Mouse (Mus musculus): ENCODE results near the gene Gtsf1. TPM values are rescaled to one million over a fixed set of nuclear protein-coding genes. Genes with fewer than 3 reads are reported as not detected.

Gene Gtsf1
- polyA plus RNA-seq, 1 experiment from 2014 or later, result not detected

GRCm38 (mm10) chr15:103372461-103372860 lies 57.8 kb downstream of the Gtsf1 start:
- ATAC-seq (replicated peaks; ENCODE audit: low FRiP score, low TSS enrichment, low read depth), result no peak
- no peaks in the 10 kb centered on the region for H3K27me3 ChIP-seq (replicated peaks; ENCODE audit: control insufficient read depth, insufficient read depth, low read length)
- no peaks in the 10 kb centered on the region for H3K9me3 ChIP-seq (ENCODE audit: control insufficient read depth, low read length)
- DNase-seq (ENCODE audit: low spot score), result no peak
- H3K4me1 ChIP-seq (replicated peaks; ENCODE audit: control insufficient read depth, insufficient read depth, low read length), result peaks cover 32% of the 10 kb centered on the region
- no peak overlapping the region for H3K27ac ChIP-seq (ENCODE audit: low read depth)
- H3K4me3 ChIP-seq (ENCODE audit: low read depth, low read length), result no peak overlapping the region
- no peak overlapping the region for H3K9ac ChIP-seq (ENCODE audit: low read length)
- no peak overlapping the region for H3K4me2 ChIP-seq (ENCODE audit: low read length)
- H3K36me3 ChIP-seq (ENCODE audit: control insufficient read depth, insufficient read depth, low read length), result no peaks in the 10 kb centered on the region

GRCm38 (mm10) chr15:103371741-103372140 lies 58.5 kb downstream of the Gtsf1 start:
- Histone ChIP-seq H3K9ac (ENCODE audit: low read length) (no peak overlapping the region), H3K36me3 (ENCODE audit: control insufficient read depth, insufficient read depth, low read length) (no peaks in the 10 kb centered on the region), H3K27ac (ENCODE audit: low read depth) (no peak overlapping the region), H3K4me3 (ENCODE audit: low read depth, low read length) (no peak overlapping the region), H3K4me1 (replicated peaks; ENCODE audit: control insufficient read depth, insufficient read depth, low read length) (peaks cover 31% of the 10 kb centered on the region), H3K9me3 (ENCODE audit: control insufficient read depth, low read length) (no peaks in the 10 kb centered on the region), H3K27me3 (replicated peaks; ENCODE audit: control insufficient read depth, insufficient read depth, low read length) (no peaks in the 10 kb centered on the region), H3K4me2 (ENCODE audit: low read length) (no peak overlapping the region)
- DNase-seq (ENCODE audit: low spot score), result no peak
- WGBS, result 89% methylated on average over 1 of the region's 1 CpGs
- ATAC-seq (replicated peaks; ENCODE audit: low FRiP score, low TSS enrichment, low read depth), result no peak

- DNase-seq (ENCODE audit: low spot score) (no peak), ATAC-seq (replicated peaks; ENCODE audit: low FRiP score, low TSS enrichment, low read depth) (no peak)
- Histone ChIP-seq H3K4me3 (ENCODE audit: low read depth, low read length) (no peak overlapping the region), H3K27ac (ENCODE audit: low read depth) (no peak overlapping the region), H3K9me3 (ENCODE audit: control insufficient read depth, low read length) (no peaks in the 10 kb centered on the region), H3K36me3 (ENCODE audit: control insufficient read depth, insufficient read depth, low read length) (no peaks in the 10 kb centered on the region), H3K4me2 (ENCODE audit: low read length) (no peak overlapping the region), H3K4me1 (replicated peaks; ENCODE audit: control insufficient read depth, insufficient read depth, low read length) (peaks cover 26% of the 10 kb centered on the region), H3K27me3 (replicated peaks; ENCODE audit: control insufficient read depth, insufficient read depth, low read length) (no peaks in the 10 kb centered on the region), H3K9ac (ENCODE audit: low read length) (no peak overlapping the region)
- WGBS, result 23% methylated on average over 2 of the region's 2 CpGs
Observed at GRCm38 (mm10) chr15:103371208-103371607, 59.1 kb downstream of the Gtsf1 start.

- Histone ChIP-seq H3K4me1 (replicated peaks; ENCODE audit: control insufficient read depth, insufficient read depth, low read length) (peaks cover 21% of the 10 kb centered on the region), H3K4me3 (ENCODE audit: low read depth, low read length) (no peak overlapping the region), H3K9me3 (ENCODE audit: control insufficient read depth, low read length) (no peaks in the 10 kb centered on the region), H3K9ac (ENCODE audit: low read length) (no peak overlapping the region), H3K27me3 (replicated peaks; ENCODE audit: control insufficient read depth, insufficient read depth, low read length) (no peaks in the 10 kb centered on the region), H3K36me3 (ENCODE audit: control insufficient read depth, insufficient read depth, low read length) (no peaks in the 10 kb centered on the region), H3K27ac (ENCODE audit: low read depth) (no peak overlapping the region), H3K4me2 (ENCODE audit: low read length) (no peak overlapping the region)
- 37% methylated on average over 4 of the region's 4 CpGs for WGBS
- ATAC-seq (replicated peaks; ENCODE audit: low FRiP score, low TSS enrichment, low read depth) (no peak), DNase-seq (ENCODE audit: low spot score) (no peak)
Observed at GRCm38 (mm10) chr15:103370462-103370861, 59.8 kb downstream of the Gtsf1 start.

GRCm38 (mm10) chr15:103369123-103369522 lies 61.1 kb downstream of the Gtsf1 start:
- ATAC-seq (replicated peaks; ENCODE audit: low FRiP score, low TSS enrichment, low read depth) (no peak), DNase-seq (ENCODE audit: low spot score) (no peak)
- no peak overlapping the region for H3K4me3 ChIP-seq (ENCODE audit: low read depth, low read length)
- H3K27ac ChIP-seq (ENCODE audit: low read depth), result no peak overlapping the region
- no peaks in the 10 kb centered on the region for H3K27me3 ChIP-seq (replicated peaks; ENCODE audit: control insufficient read depth, insufficient read depth, low read length)
- no peak overlapping the region for H3K4me2 ChIP-seq (ENCODE audit: low read length)
- H3K9me3 ChIP-seq (ENCODE audit: control insufficient read depth, low read length), result no peaks in the 10 kb centered on the region
- WGBS, result 69% methylated on average over 1 of the region's 1 CpGs
- H3K9ac ChIP-seq (ENCODE audit: low read length), result no peak overlapping the region
- no peaks in the 10 kb centered on the region for H3K36me3 ChIP-seq (ENCODE audit: control insufficient read depth, insufficient read depth, low read length)
- peaks cover 33% of the 10 kb centered on the region for H3K4me1 ChIP-seq (replicated peaks; ENCODE audit: control insufficient read depth, insufficient read depth, low read length)

GRCm38 (mm10) chr15:103368179-103368940 lies 61.9 kb downstream of the Gtsf1 start:
- no peak overlapping the region for H3K9ac ChIP-seq (ENCODE audit: low read length)
- 69% methylated on average over 4 of the region's 4 CpGs for WGBS
- H3K4me3 ChIP-seq (ENCODE audit: low read depth, low read length), result no peak overlapping the region
- H3K36me3 ChIP-seq (ENCODE audit: control insufficient read depth, insufficient read depth, low read length), result no peaks in the 10 kb centered on the region
- no peak overlapping the region for H3K4me2 ChIP-seq (ENCODE audit: low read length)
- DNase-seq (ENCODE audit: low spot score), result no peak
- no peaks in the 10 kb centered on the region for H3K9me3 ChIP-seq (ENCODE audit: control insufficient read depth, low read length)
- no peaks in the 10 kb centered on the region for H3K27me3 ChIP-seq (replicated peaks; ENCODE audit: control insufficient read depth, insufficient read depth, low read length)
- no peak for ATAC-seq (replicated peaks; ENCODE audit: low FRiP score, low TSS enrichment, low read depth)
- peaks cover 34% of the 10 kb centered on the region for H3K4me1 ChIP-seq (replicated peaks; ENCODE audit: control insufficient read depth, insufficient read depth, low read length)
- H3K27ac ChIP-seq (ENCODE audit: low read depth), result peak overlapping the region; percentile 89; the same call in 1 of the 2 replicates

- DNase-seq (ENCODE audit: low spot score) (peak; percentile 80), ATAC-seq (replicated peaks; ENCODE audit: low FRiP score, low TSS enrichment, low read depth) (peak; percentile 78)
- under 1% methylated on average over 48 of the region's 51 CpGs for WGBS
- Histone ChIP-seq H3K27me3 (replicated peaks; ENCODE audit: control insufficient read depth, insufficient read depth, low read length) (no peaks in the 10 kb centered on the region), H3K4me3 (ENCODE audit: low read depth, low read length) (peak within 1 kb of the TSS; percentile 63), H3K9me3 (ENCODE audit: control insufficient read depth, low read length) (no peaks in the 10 kb centered on the region), H3K9ac (ENCODE audit: low read length) (peak within 1 kb of the TSS; percentile 85), H3K36me3 (ENCODE audit: control insufficient read depth, insufficient read depth, low read length) (no peaks in the 10 kb centered on the region), H3K4me1 (replicated peaks; ENCODE audit: control insufficient read depth, insufficient read depth, low read length) (peaks cover 38% of the 10 kb centered on the region), H3K4me2 (ENCODE audit: low read length) (peak within 1 kb of the TSS; percentile 70), H3K27ac (ENCODE audit: low read depth) (peak within 1 kb of the TSS; percentile 89)
Observed at GRCm38 (mm10) chr15:103366376-103367149, 63.7 kb downstream of the Gtsf1 start, which contains the start of gene Itga5. TSS of gene Itga5 (minus strand) at chr15:103366763.

GRCm38 (mm10) chr15:103365471-103366375 lies 64.5 kb downstream of the Gtsf1 start:
- peak; percentile 82 for DNase-seq (ENCODE audit: low spot score)
- ATAC-seq (replicated peaks; ENCODE audit: low FRiP score, low TSS enrichment, low read depth), result peak; percentile 38
- peak overlapping the region; percentile 70 for H3K4me2 ChIP-seq (ENCODE audit: low read length)
- H3K4me1 ChIP-seq (replicated peaks; ENCODE audit: control insufficient read depth, insufficient read depth, low read length), result peaks cover 40% of the 10 kb centered on the region
- H3K27me3 ChIP-seq (replicated peaks; ENCODE audit: control insufficient read depth, insufficient read depth, low read length), result no peaks in the 10 kb centered on the region
- H3K4me3 ChIP-seq (ENCODE audit: low read depth, low read length), result peak overlapping the region; percentile 63
- no peaks in the 10 kb centered on the region for H3K36me3 ChIP-seq (ENCODE audit: control insufficient read depth, insufficient read depth, low read length)
- peak overlapping the region; percentile 89 for H3K27ac ChIP-seq (ENCODE audit: low read depth)
- no peaks in the 10 kb centered on the region for H3K9me3 ChIP-seq (ENCODE audit: control insufficient read depth, low read length)
- peak overlapping the region; percentile 85 for H3K9ac ChIP-seq (ENCODE audit: low read length)
- WGBS, result 2% methylated on average over 51 of the region's 51 CpGs

Measured in intestine, embryonic 14.5 days (tissue).